Mouse (Mus musculus) spleen, postnatal 4 days (tissue): Measurements from ENCODE around the gene Ndufa10.
"Not testable (repeated sequence)": the region's sequence is repeated elsewhere in the genome, so short reads cannot be mapped to it uniquely, and the experiment has no call there.

Source experiments
- DNase-seq, 2 experiments: peaks; one replicate each; pipeline ENCODE4 v3.0.0; 2022; ENCODE audit warnings: low spot score in 2 of 2

Gene Ndufa10

GRCm38 (mm10) chr1:92473165-92474041, at the start of gene Ndufa10:
Ndufa10 (minus strand) TSS chr1:92473860.
- peak; percentile 95 to 99 for DNase-seq

GRCm38 (mm10) chr1:92521376-92521775, 47.7 kb upstream of the Ndufa10 start:
- DNase-seq, result no peak

GRCm38 (mm10) chr1:92519046-92519445, 45.4 kb upstream of the Ndufa10 start:
- no peak for DNase-seq

- no peak for DNase-seq
Observed at GRCm38 (mm10) chr1:92518561-92518960, 44.9 kb upstream of the Ndufa10 start, which contains the start of gene Olfr1414. Olfr1414 (minus strand) TSS chr1:92518661.

GRCm38 (mm10) chr1:92515390-92515789, 41.7 kb upstream of the Ndufa10 start:
- DNase-seq, result no peak

GRCm38 (mm10) chr1:92511646-92512045, 38.0 kb upstream of the Ndufa10 start:
- DNase-seq, result not testable (repeated sequence)

GRCm38 (mm10) chr1:92496001-92496400, 22.3 kb upstream of the Ndufa10 start, which contains the start of gene Olfr1415:
Olfr1415 (minus strand) TSS chr1:92496101.
- no peak for DNase-seq

- no peak for DNase-seq
Observed at GRCm38 (mm10) chr1:92485013-92485412, 11.4 kb upstream of the Ndufa10 start, which contains the start of gene Olfr1416. Olfr1416 (minus strand) TSS chr1:92485113.

- DNase-seq, result no peak
Observed at GRCm38 (mm10) chr1:92474066-92474578, 462 bp upstream of the Ndufa10 start.

- no peak for DNase-seq
Observed at GRCm38 (mm10) chr1:92468891-92469290, 4.8 kb downstream of the Ndufa10 start.

- DNase-seq, result no peak
Observed at GRCm38 (mm10) chr1:92458416-92458815, 15.2 kb downstream of the Ndufa10 start.

- no peak for DNase-seq
Observed at GRCm38 (mm10) chr1:92457758-92458157, 15.9 kb downstream of the Ndufa10 start.

GRCm38 (mm10) chr1:92453751-92454445, 19.8 kb downstream of the Ndufa10 start:
- DNase-seq, result no peak

- DNase-seq, result no peak
Observed at GRCm38 (mm10) chr1:92448293-92448692, 25.4 kb downstream of the Ndufa10 start.

GRCm38 (mm10) chr1:92441453-92442063, 32.1 kb downstream of the Ndufa10 start:
- DNase-seq, result no peak

- no peak for DNase-seq
Observed at GRCm38 (mm10) chr1:92440066-92440750, 33.5 kb downstream of the Ndufa10 start.

- no peak for DNase-seq
Observed at GRCm38 (mm10) chr1:92437678-92438271, 35.9 kb downstream of the Ndufa10 start.

- no peak for DNase-seq
Observed at GRCm38 (mm10) chr1:92436831-92437321, 36.8 kb downstream of the Ndufa10 start.

GRCm38 (mm10) chr1:92434986-92435385, 38.7 kb downstream of the Ndufa10 start:
- DNase-seq, result no peak

GRCm38 (mm10) chr1:92432791-92433190, 40.9 kb downstream of the Ndufa10 start:
- no peak for DNase-seq

GRCm38 (mm10) chr1:92432098-92432497, 41.6 kb downstream of the Ndufa10 start:
- no peak for DNase-seq
